Mouse (Mus musculus) layer of hippocampus, adult 6 months (tissue): Measurements from ENCODE around the gene Zfp81. TPM values are rescaled to one million over a fixed set of nuclear protein-coding genes. Genes with fewer than 3 reads are reported as not detected.

Source experiments
- long read RNA-seq, 2 experiments: library from polyadenylated mRNA; unstranded; transcript quantifications; one replicate each; pipeline ENCODE4 v2.0.0; 2019 to 2020
- polyA plus RNA-seq: library from polyadenylated mRNA; unstranded; fragments of <200 nt; fragmentation: Nextera tagmentation; gene quantifications from 2 replicates; pipeline ENCODE4 v1.2.3, GENCODE M21; 2021

The Zfp81 gene
- 5.0 and 5.7 TPM in 2 replicates for polyA plus RNA-seq
- long read RNA-seq, experiment 1, full-length matches to known transcripts: 6 of 13 reads
- long read RNA-seq, experiment 1, partial matches to known transcripts: 0 of 13 reads
- long read RNA-seq, experiment 1, other reads (novel, unspliced or antisense): 7 of 13 reads
- long read RNA-seq, experiment 2, full-length matches to known transcripts: 16 of 22 reads
- long read RNA-seq, experiment 2, partial matches to known transcripts: 1 of 22 reads
- long read RNA-seq, experiment 2, other reads (novel, unspliced or antisense): 5 of 22 reads

GRCm38 (mm10) chr17:33358411-33359384 lies at the start of gene Zfp81:
Gene Zfp81 (minus strand): TSS chr17:33358878.

GRCm38 (mm10) chr17:33394182-33395034 lies 35.7 kb upstream of the Zfp81 start, which contains the start of gene Zfp101:
Gene Zfp101 (minus strand): TSS chr17:33394641.

GRCm38 (mm10) chr17:33289039-33289875 lies 69.4 kb downstream of the Zfp81 start, which contains the start of gene Zfp955b:
Gene Zfp955b (plus strand): TSS chr17:33289544.

Other genes with a start within 250 kb of the Zfp81 start
- gene Morc2b, start 219.2 kb downstream of the Zfp81 start, polyA plus RNA-seq: 0.84 and 0.85 TPM in 2 replicates
- not detected in 2 replicates for gene Olfr55, start 190.4 kb downstream of the Zfp81 start, polyA plus RNA-seq
- not detected in 2 replicates for gene Olfr239, start 167.6 kb downstream of the Zfp81 start, polyA plus RNA-seq
- gene Olfr1564, start 137.2 kb downstream of the Zfp81 start, polyA plus RNA-seq: not detected in 2 replicates
- 4.3 and 4.9 TPM in 2 replicates for gene Zfp955a, start 103.7 kb downstream of the Zfp81 start, polyA plus RNA-seq
- 0.01 TPM in 1 of 2 replicates, not detected in the other for gene Olfr63, start 94.2 kb downstream of the Zfp81 start, polyA plus RNA-seq
- gene Zfp955b, start 69.3 kb downstream of the Zfp81 start, polyA plus RNA-seq: 9.6 and 12.1 TPM in 2 replicates
- 5.3 and 5.4 TPM in 2 replicates for gene Zfp101, start 35.8 kb upstream of the Zfp81 start, polyA plus RNA-seq
- gene Actl9, start 74.0 kb upstream of the Zfp81 start, polyA plus RNA-seq: not detected in 2 replicates
- gene Adamts10, start 165.3 kb upstream of the Zfp81 start, polyA plus RNA-seq: 1.2 and 1.5 TPM in 2 replicates
- gene Myo1f, start 196.8 kb upstream of the Zfp81 start, polyA plus RNA-seq: 1.4 and 1.6 TPM in 2 replicates